In genomic region chr3:95296103-95296469, GRCm38 (mm10) we compare ENCODE assay signal across 9 mouse cellular contexts. TPM values are rescaled to one million over a fixed set of nuclear protein-coding genes. Genes with fewer than 3 reads are reported as not detected.
DNase-seq lines count a peak whose midpoint lies in the region; ATAC-seq lines count a peak whose summit lies in the region.
"Had no signal": no experiment of that assay in that cellular context is flagged by ENCODE, and none has a peak within 500 bp of the region (broad histone marks: within the 10 kb centered on the region; RNA-seq: fewer than 3 reads in every experiment).

No protein-coding gene starts in this region.

- no peaks in the 10 kb centered on the region for H3K9me3 ChIP-seq in liver, embryonic 12.5 days (replicated peaks)
- H3K9me3 ChIP-seq in neural tube, embryonic 11.5 days (ENCODE audit: control insufficient read depth, low read length) = no peaks in the 10 kb centered on the region
- H3K9me3 ChIP-seq: hindbrain, embryonic 15.5 days had no signal

- peak; percentile 57 to 68 for DNase-seq in cerebellum, postnatal 25 days
- no peak for DNase-seq in cerebellum, adult 11-12 months
- DNase-seq in 3T3-L1 (ENCODE audit: low read depth, low spot score) = peak; percentile 73
- DNase-seq in adipocyte (ENCODE audit: low spot score) = peak; percentile 69
- DNase-seq in heart, postnatal 4 days = peak; percentile 62
- DNase-seq in neural tube, embryonic 11.5 days (ENCODE audit: low spot score) = peak; percentile 54
- DNase-seq in urinary bladder, adult 2 months (ENCODE audit: low spot score) = no peak

- WGBS in liver, embryonic 12.5 days (ENCODE audit: insufficient replicate concordance) = 22% methylated on average over 5 of the region's 5 CpGs
- WGBS in neural tube, embryonic 11.5 days = 13% methylated on average over 5 of the region's 5 CpGs

- peaks cover 55% of the 10 kb centered on the region for H3K36me3 ChIP-seq in liver, embryonic 12.5 days
- H3K36me3 ChIP-seq in neural tube, embryonic 11.5 days (ENCODE audit: control insufficient read depth, insufficient read depth, low read length) = no peaks in the 10 kb centered on the region; the same call in none of the 2 replicates

- 0 out of 2 replicates have a peak overlapping the region, but pooled peaks have one; percentile 28 for H3K9ac ChIP-seq in liver, embryonic 12.5 days
- no peak overlapping the region for H3K9ac ChIP-seq in neural tube, embryonic 11.5 days (ENCODE audit: low read length)
- H3K9ac ChIP-seq: hindbrain, embryonic 15.5 days had no signal

- H3K4me3 ChIP-seq in liver, embryonic 12.5 days = no peak overlapping the region
- no peak overlapping the region for H3K4me3 ChIP-seq in neural tube, embryonic 11.5 days (ENCODE audit: low read depth, low read length)
- H3K4me3 ChIP-seq: hindbrain, embryonic 15.5 days had no signal

- no peak for ATAC-seq in liver, embryonic 12.5 days
- ATAC-seq in neural tube, embryonic 11.5 days (ENCODE audit: insufficient read depth, low FRiP score, low TSS enrichment) = no peak

- no peak overlapping the region for H3K27ac ChIP-seq in liver, embryonic 12.5 days
- no peak overlapping the region for H3K27ac ChIP-seq in neural tube, embryonic 11.5 days (ENCODE audit: low read depth, low read length)
- H3K27ac ChIP-seq: hindbrain, embryonic 15.5 days had no signal

- no peaks in the 10 kb centered on the region for H3K27me3 ChIP-seq in liver, embryonic 12.5 days (replicated peaks)
- no peaks in the 10 kb centered on the region for H3K27me3 ChIP-seq in neural tube, embryonic 11.5 days (ENCODE audit: control insufficient read depth, insufficient read depth, low read length)
- H3K27me3 ChIP-seq: hindbrain, embryonic 15.5 days had no signal

- peaks cover 44% of the 10 kb centered on the region for H3K4me1 ChIP-seq in liver, embryonic 12.5 days
- H3K4me1 ChIP-seq in neural tube, embryonic 11.5 days (ENCODE audit: control insufficient read depth, insufficient read depth, low read length) = no peaks in the 10 kb centered on the region
- H3K4me1 ChIP-seq: hindbrain, embryonic 15.5 days had no signal

- H3K4me2 ChIP-seq in liver, embryonic 12.5 days = no peak overlapping the region
- H3K4me2 ChIP-seq in neural tube, embryonic 11.5 days (ENCODE audit: low read depth) = no peak overlapping the region
- H3K4me2 ChIP-seq: hindbrain, embryonic 15.5 days had no signal

RNA-seq across cellular contexts. Expression of gene Anxa9, which starts 10.9 kb away (rescaled TPM):
- under 1 TPM; 0.14 to 0.24 TPM for total RNA-seq in heart, postnatal 4 days (2021)
- polyA plus RNA-seq in liver, embryonic 12.5 days (2016; fragmentation: Nextera tagmentation; extraction: Ambion mirVana) = 3.1 and 4.6 TPM in 2 replicates
- polyA plus RNA-seq in neural tube, embryonic 11.5 days (2014; fragmentation: Nextera tagmentation; extraction: Ambion mirVana) = 1.2 TPM in 2 replicates
- 6.5 and 7.6 TPM in 2 replicates for polyA plus RNA-seq in urinary bladder, adult 2 months (2012; rRNA removed)

RNA-seq across cellular contexts. Expression of gene Prune1, which starts 14.2 kb away (rescaled TPM):
- 10 to 100 TPM; 33.2 to 36.3 TPM for total RNA-seq in heart, postnatal 4 days (2021)
- polyA plus RNA-seq in liver, embryonic 12.5 days (2016; fragmentation: Nextera tagmentation; extraction: Ambion mirVana) = 11.8 and 12.1 TPM in 2 replicates
- 32.4 and 32.9 TPM in 2 replicates for polyA plus RNA-seq in neural tube, embryonic 11.5 days (2014; fragmentation: Nextera tagmentation; extraction: Ambion mirVana)
- polyA plus RNA-seq in urinary bladder, adult 2 months (2012; rRNA removed) = 19.2 and 20.3 TPM in 2 replicates

RNA-seq across cellular contexts. Expression of gene Mindy1, which starts 14.9 kb away (rescaled TPM):
- total RNA-seq in heart, postnatal 4 days (2021) = 10 to 100 TPM; 23.1 to 28.0 TPM
- 18.8 and 22.5 TPM in 2 replicates for polyA plus RNA-seq in liver, embryonic 12.5 days (2016; fragmentation: Nextera tagmentation; extraction: Ambion mirVana)
- 46.1 and 48.1 TPM in 2 replicates for polyA plus RNA-seq in neural tube, embryonic 11.5 days (2014; fragmentation: Nextera tagmentation; extraction: Ambion mirVana)
- polyA plus RNA-seq in urinary bladder, adult 2 months (2012; rRNA removed) = 69.7 and 79.9 TPM in 2 replicates

RNA-seq across cellular contexts. Expression of gene Cers2, which starts 18.5 kb away (rescaled TPM):
- total RNA-seq in heart, postnatal 4 days (2021) = 10 to 100 TPM; 67.2 to 69.6 TPM
- polyA plus RNA-seq in liver, embryonic 12.5 days (2016; fragmentation: Nextera tagmentation; extraction: Ambion mirVana) = 134 and 135 TPM in 2 replicates
- 107 and 109 TPM in 2 replicates for polyA plus RNA-seq in neural tube, embryonic 11.5 days (2014; fragmentation: Nextera tagmentation; extraction: Ambion mirVana)
- polyA plus RNA-seq in urinary bladder, adult 2 months (2012; rRNA removed) = 119 and 126 TPM in 2 replicates

RNA-seq across cellular contexts. Expression of gene Bnipl, which starts 45.1 kb away (rescaled TPM):
- total RNA-seq in heart, postnatal 4 days (2021) = not detected
- not detected in 2 replicates for polyA plus RNA-seq in liver, embryonic 12.5 days (2016; fragmentation: Nextera tagmentation; extraction: Ambion mirVana)
- polyA plus RNA-seq in neural tube, embryonic 11.5 days (2014; fragmentation: Nextera tagmentation; extraction: Ambion mirVana) = 0.31 and 0.54 TPM in 2 replicates
- 13.5 and 15.1 TPM in 2 replicates for polyA plus RNA-seq in urinary bladder, adult 2 months (2012; rRNA removed)

Comparison
In these comparisons a context has a peak if more than half of its experiments do, and no peak if none do; other contexts are left out.
1. DNase-seq: peak in cerebellum, postnatal 25 days (2 of 2), 3T3-L1 (single experiment), adipocyte (single experiment), heart, postnatal 4 days (single experiment) and neural tube, embryonic 11.5 days (single experiment); none in cerebellum, adult 11-12 months (single experiment) and urinary bladder, adult 2 months (single experiment).